Mouse (Mus musculus) hindbrain, embryonic 13.5 days (tissue): ENCODE measurements around the gene Tmem238. TPM values are rescaled to one million over a fixed set of nuclear protein-coding genes. Genes with fewer than 3 reads are reported as not detected.
A peak's percentile ranks its signal among the peaks of the same experiment; 100 is the strongest.

ENCODE experiments used
- ATAC-seq: fragments of 200-750 bp; cut with Nextera tagmentation; 2 replicates; pipeline ENCODE4 v1.8.0; 2017; ENCODE audit warnings: moderate TSS enrichment; ENCODE audit not compliant: low FRiP score
- H3K27ac ChIP-seq: fragments of 300-500 bp; sonication (generic); 2 replicates; pipeline ENCODE4 v1.5.1; 2015; ENCODE audit warnings: inconsistent platforms, mild to moderate bottlenecking, moderate library complexity
- H3K27me3 ChIP-seq: fragments of 300-500 bp; sonication (generic); 2 replicates; pipeline ENCODE4 v1.6.1; 2015; ENCODE audit warnings: mild to moderate bottlenecking, inconsistent platforms
- H3K36me3 ChIP-seq: fragments of 300-500 bp; sonication (generic); 2 replicates; pipeline ENCODE4 v1.6.1; 2015; ENCODE audit warnings: mild to moderate bottlenecking, inconsistent platforms
- H3K4me1 ChIP-seq: fragments of 300-500 bp; sonication (generic); replicated peaks from 2 replicates; pipeline ENCODE4 v1.6.1; 2015; ENCODE audit warnings: inconsistent platforms
- H3K4me2 ChIP-seq: fragments of 300-500 bp; sonication (generic); 2 replicates; pipeline ENCODE4 v1.6.1; 2015; ENCODE audit warnings: inconsistent platforms, mild to moderate bottlenecking, moderate library complexity
- H3K4me3 ChIP-seq: fragments of 300-500 bp; sonication (generic); 2 replicates; pipeline ENCODE4 v1.5.1; 2015; ENCODE audit warnings: mild to moderate bottlenecking, inconsistent platforms
- H3K9ac ChIP-seq: fragments of 300-500 bp; sonication (generic); 2 replicates; pipeline ENCODE4 v1.6.1; 2015; ENCODE audit warnings: mild to moderate bottlenecking, inconsistent platforms
- H3K9me3 ChIP-seq: fragments of 300-500 bp; sonication (generic); 2 replicates; pipeline ENCODE4 v1.6.1; 2016; ENCODE audit warnings: inconsistent platforms
- WGBS: fragments of 180-500 bp; shearing (Covaris S2); methylation state at CpG from one replicate; pipeline ENCODE4 v1.1.7; 2015; 5-methylcytosine and 5-hydroxymethylcytosine counted together
- polyA plus RNA-seq: library from polyadenylated mRNA; unstranded; fragments of >200 nt; fragmentation: Nextera tagmentation; extraction: Ambion mirVana; gene quantifications from 2 replicates; pipeline ENCODE4 v1.2.1, GENCODE M21; 2015

Tmem238 gene
- polyA plus RNA-seq, 1 experiment from 2014 or later = 2.5 TPM

DNA sequence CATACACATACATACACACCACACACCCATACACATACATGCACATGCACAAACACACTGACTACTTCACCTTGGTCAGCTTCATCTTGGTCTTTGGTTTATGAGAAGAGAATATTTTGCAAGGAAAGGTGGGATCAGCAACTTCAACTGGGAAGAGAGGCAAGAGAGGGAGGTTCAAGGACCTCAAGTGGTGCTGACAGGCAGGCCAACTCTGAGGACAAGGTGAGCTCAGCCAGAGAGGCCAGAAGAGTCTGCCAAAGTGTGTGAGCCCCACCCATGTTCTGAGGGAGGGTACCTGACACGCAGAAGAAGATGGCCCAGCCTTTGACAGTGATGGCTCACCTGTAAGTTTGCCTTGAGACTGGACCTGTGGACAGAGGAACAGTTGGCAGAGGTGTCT, 29.8 kb downstream of the Tmem238 start:
- 50% methylated on average over 1 of the region's 1 CpGs for WGBS

DNA sequence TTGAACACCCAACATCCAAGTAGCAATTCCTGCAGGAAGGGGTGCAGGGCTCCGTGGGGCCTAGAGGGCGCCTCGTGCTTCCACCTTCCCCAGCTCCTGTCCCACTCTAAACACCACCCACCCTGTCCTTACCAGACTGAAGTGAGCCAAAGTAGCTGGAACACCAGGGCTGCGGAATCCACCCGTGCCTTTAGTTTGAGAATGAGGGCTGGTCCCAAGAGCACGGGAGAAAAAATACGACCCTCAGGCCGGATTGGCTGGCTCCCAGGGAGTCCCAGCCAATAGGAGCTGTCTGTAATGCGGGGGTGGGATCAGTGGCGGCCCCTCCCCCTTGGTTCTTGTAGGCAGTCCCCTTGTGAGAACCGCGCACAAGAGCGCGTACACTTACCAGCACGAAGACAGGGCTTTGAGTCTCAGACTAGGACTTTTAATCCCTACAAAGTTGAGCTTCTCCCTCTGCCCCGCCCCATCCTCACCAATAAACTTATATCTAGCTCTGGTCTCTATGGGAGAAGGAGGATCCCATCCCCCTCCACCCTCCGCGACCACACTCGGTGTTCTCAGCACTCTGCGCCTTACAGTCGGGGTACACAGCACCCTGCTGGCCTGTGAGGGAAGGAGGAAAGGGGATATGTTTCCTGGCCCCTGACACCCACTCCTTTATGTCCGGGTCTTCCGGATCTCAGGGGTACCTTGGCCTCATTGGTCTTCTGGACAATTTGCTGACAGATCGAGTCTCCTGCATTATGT, 36.5 kb downstream of the Tmem238 start, which contains the start of gene Cox6b2:
TSS of gene Cox6b2 (minus strand) at position 274 of the 750 bp plus-strand sequence.
- Histone ChIP-seq H3K27me3 (0 out of 2 replicates have a peak, but pooled peaks cover 17% of the 10 kb centered on the region), H3K9ac (peak within 1 kb of the TSS; percentile 43; the same call in 1 of the 2 replicates), H3K4me3 (peak within 1 kb of the TSS; percentile 33), H3K4me1 (peaks cover 22% of the 10 kb centered on the region), H3K9me3 (no peaks in the 10 kb centered on the region), H3K36me3 (0 out of 2 replicates have a peak, but pooled peaks cover 4% of the 10 kb centered on the region), H3K4me2 (peak within 1 kb of the TSS; percentile 51), H3K27ac (no peak within 1 kb of the TSS)
- peak; percentile 93 for ATAC-seq
- WGBS = 4% methylated on average over 24 of the region's 24 CpGs

More for the DNA sequence above, 29.8 kb downstream of the Tmem238 start:
- Histone ChIP-seq H3K4me1 (no peaks in the 10 kb centered on the region), H3K4me3 (no peak overlapping the region), H3K4me2 (no peak overlapping the region), H3K27me3 (no peaks in the 10 kb centered on the region), H3K36me3 (no peaks in the 10 kb centered on the region), H3K27ac (no peak overlapping the region), H3K9me3 (no peaks in the 10 kb centered on the region), H3K9ac (no peak overlapping the region)
- no peak for ATAC-seq

DNA sequence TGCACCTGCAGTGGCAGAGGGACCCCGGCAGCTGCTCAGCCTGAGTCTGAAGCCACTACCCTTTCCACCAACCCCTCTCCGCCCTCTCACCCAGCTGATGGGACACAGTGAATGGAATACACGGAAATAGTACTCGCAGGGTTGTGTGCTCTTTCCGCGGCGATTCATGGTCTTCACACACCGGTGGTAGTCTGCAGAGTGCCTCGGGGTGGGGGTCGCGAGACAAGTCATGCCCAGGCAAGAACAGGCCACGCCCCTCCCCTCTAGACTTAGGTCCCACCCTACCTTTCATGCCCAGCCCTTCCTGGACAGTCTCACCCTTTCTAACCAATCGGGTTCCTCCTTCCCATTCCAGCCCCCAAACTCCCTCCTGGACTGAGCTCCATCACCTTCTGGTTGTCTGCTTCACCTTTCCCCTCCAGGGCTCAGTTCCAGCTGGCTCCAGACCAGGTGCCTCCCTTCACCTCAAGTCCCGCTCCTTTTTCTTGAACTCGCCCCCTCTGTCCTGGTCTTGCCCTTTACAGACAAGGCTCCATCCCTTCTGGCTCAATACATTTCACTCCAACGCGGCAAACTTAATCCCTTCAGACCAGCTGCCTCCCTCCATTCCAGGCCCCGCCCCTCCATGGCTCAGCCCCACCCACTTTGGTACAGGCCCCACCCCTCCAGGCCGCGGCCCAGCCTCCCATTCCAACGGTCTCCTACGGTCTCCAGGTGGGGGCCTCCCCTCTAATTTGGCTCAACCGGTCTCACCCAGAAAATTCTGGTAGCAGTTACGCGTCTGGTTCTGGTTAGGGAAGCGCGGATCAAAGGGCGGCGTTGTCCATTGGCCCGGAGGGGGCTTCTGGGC, 37.3 kb downstream of the Tmem238 start:
- peak overlapping the region; percentile 33 for H3K4me3 ChIP-seq
- peaks cover 8% of the 10 kb centered on the region for H3K36me3 ChIP-seq
- no peak overlapping the region for H3K27ac ChIP-seq
- WGBS = 3% methylated on average over 30 of the region's 30 CpGs
- peaks cover 22% of the 10 kb centered on the region for H3K4me1 ChIP-seq
- H3K9me3 ChIP-seq = no peaks in the 10 kb centered on the region
- H3K4me2 ChIP-seq = peak overlapping the region; percentile 51
- H3K27me3 ChIP-seq = 0 out of 2 replicates have a peak, but pooled peaks cover 17% of the 10 kb centered on the region
- H3K9ac ChIP-seq = peak overlapping the region; percentile 43; the same call in 1 of the 2 replicates
- ATAC-seq = peak; percentile 78

DNA sequence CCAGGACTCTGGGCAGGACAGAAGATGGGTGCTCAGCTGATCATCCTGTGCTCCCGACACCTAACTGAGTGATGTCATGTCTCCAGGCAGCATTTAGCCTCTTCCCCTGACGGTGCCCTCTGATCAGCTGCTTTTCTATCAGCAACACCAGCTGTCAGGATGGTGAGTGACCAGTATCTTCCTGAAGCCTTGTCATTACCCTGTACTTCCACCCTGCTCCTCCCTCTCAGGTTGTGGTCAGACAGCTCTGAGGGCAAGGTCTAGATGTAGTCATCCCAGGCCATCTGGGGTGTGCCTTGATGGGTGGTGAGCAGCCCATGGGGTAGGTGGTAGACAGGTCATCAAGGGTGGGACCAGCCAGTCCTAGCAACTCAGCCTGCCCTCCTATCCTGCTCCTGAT, 40.3 kb downstream of the Tmem238 start:
- 91% methylated on average over 2 of the region's 2 CpGs for WGBS
- ATAC-seq = no peak

DNA sequence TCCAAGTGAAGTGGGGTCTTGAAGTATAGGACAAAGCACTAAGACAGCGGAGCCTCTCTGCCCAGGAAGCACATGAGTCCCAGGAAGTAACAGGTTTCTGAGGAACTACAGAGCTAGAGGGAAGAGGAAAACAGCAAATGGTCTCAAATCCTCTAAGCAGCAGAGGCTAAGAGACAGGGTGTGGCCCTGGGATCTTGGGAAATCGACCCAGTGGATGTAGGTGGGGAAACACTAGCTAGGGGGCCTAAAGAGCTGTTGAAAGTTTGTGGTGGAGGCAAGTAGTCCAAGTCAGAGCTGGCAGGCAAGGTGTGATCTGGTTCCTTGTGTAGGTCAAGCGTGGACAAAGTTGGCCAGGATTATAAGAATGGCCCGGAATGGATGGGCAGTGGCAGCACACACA, 41.1 kb downstream of the Tmem238 start:
- Histone ChIP-seq H3K4me1 (peaks cover 45% of the 10 kb centered on the region), H3K27ac (no peak overlapping the region), H3K27me3 (0 out of 2 replicates have a peak, but pooled peaks cover 12% of the 10 kb centered on the region), H3K9ac (no peak overlapping the region), H3K9me3 (no peaks in the 10 kb centered on the region), H3K36me3 (peaks cover 43% of the 10 kb centered on the region), H3K4me3 (no peak overlapping the region), H3K4me2 (no peak overlapping the region)
- ATAC-seq = no peak
- 82% methylated on average over 4 of the region's 4 CpGs for WGBS

More for the DNA sequence above, 40.3 kb downstream of the Tmem238 start:
- H3K9me3 ChIP-seq = no peaks in the 10 kb centered on the region
- no peak overlapping the region for H3K4me3 ChIP-seq
- H3K4me2 ChIP-seq = no peak overlapping the region
- H3K36me3 ChIP-seq = peaks cover 36% of the 10 kb centered on the region
- H3K9ac ChIP-seq = no peak overlapping the region
- H3K27me3 ChIP-seq = 0 out of 2 replicates have a peak, but pooled peaks cover 17% of the 10 kb centered on the region
- H3K27ac ChIP-seq = no peak overlapping the region
- H3K4me1 ChIP-seq = peaks cover 41% of the 10 kb centered on the region

DNA sequence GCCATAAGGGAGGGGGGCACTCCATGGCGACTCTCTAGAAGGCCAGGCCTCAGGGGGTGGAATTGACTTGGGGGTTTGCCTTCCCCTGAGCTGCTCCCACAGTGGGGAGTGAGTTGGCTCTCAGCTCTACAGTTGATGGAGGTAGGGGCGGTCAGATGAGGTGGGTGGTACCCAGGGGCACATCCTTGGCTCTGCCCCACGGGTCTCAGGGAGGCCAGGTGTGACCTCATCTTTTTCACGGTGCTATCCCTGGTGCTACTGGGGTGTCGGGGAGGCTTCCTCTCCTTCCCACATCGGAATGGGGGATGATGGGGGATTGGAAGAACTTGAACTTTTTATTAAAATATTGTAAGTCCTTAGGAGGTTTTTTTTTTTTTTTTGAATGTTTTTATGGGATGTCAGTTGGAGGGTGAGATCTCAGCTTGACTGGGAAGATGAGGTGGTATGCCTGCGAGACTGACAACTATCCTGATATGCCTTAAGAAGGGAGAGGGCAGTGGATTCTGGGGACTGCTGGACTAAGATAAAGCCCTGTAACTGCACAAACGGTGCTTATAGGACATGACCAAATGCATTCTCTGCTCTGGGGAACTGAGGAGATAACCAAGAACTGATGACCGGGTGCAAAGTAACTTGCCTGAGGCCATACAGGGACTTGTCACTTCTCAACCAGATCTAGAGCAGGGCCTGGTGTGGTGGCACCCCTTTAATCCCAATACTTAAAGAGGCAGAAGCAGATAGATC, 42.1 kb downstream of the Tmem238 start:
- Histone ChIP-seq H3K4me1 (peaks cover 45% of the 10 kb centered on the region), H3K36me3 (peaks cover 53% of the 10 kb centered on the region), H3K4me2 (no peak overlapping the region), H3K27me3 (0 out of 2 replicates have a peak, but pooled peaks cover 9% of the 10 kb centered on the region), H3K27ac (no peak overlapping the region), H3K9me3 (no peaks in the 10 kb centered on the region), H3K4me3 (no peak overlapping the region), H3K9ac (0 out of 2 replicates have a peak overlapping the region, but pooled peaks have one; percentile 15)
- 79% methylated on average over 9 of the region's 9 CpGs for WGBS
- no peak for ATAC-seq

DNA sequence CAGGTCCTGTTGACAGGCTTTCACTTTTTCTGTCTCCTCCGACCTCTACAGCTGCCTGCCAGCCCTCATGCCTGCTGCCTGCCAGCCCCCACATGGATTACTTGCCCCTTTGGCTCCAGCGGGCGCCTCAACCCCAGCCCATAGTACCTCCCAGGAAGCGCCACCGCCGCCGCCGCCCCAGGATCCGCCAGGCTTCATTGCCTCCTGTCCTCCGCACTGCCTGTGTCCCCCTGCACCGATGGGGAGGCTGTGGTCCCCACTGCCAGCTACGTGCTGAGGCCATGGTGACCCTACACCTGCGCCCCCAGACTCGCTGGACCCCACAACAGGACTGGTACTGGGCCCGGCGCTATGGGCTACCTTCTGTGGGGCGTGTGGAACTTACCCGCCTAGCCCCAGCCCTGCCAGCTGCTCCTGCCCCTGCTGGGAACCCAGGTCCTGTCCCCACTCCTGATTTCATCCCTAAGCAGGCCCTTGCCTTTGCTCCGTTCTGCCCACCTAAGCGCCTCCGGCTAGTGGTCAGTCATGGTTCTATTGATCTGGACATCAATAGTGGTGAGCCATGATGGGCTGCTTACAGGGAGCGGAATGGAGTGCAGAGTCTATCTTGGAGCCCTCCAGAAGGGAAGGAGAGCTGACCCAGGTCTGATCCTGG, 43.0 kb downstream of the Tmem238 start:
- H3K36me3 ChIP-seq = peaks cover 53% of the 10 kb centered on the region
- no peak for ATAC-seq
- H3K4me2 ChIP-seq = no peak overlapping the region
- H3K27ac ChIP-seq = no peak overlapping the region
- H3K4me1 ChIP-seq = peaks cover 45% of the 10 kb centered on the region
- H3K9ac ChIP-seq = peak overlapping the region; percentile 15; the same call in 1 of the 2 replicates
- 82% methylated on average over 22 of the region's 22 CpGs for WGBS
- no peak overlapping the region for H3K4me3 ChIP-seq
- 0 out of 2 replicates have a peak, but pooled peaks cover 4% of the 10 kb centered on the region for H3K27me3 ChIP-seq
- H3K9me3 ChIP-seq = no peaks in the 10 kb centered on the region

DNA sequence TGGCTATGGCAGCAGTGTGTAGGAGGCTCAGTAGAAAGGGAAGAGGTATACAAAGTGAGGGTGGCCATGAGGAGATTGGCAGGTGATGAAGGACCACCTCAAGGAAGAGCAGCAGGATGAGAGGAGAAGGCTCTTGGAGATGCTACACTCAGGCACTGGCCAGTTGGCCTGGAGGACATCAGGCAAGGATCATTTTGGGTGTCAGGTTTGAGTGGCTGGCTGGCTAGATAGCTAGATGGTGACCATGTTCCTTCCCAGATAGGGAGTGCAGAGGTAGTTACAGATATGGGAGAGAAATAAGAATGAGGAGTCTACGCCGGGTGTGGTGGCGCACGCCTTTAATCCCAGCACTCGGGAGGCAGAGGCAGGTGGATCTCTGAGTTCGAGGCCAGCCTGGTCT, 44.6 kb downstream of the Tmem238 start:
- Histone ChIP-seq H3K9ac (no peak overlapping the region), H3K27me3 (no peaks in the 10 kb centered on the region), H3K9me3 (no peaks in the 10 kb centered on the region), H3K4me3 (no peak overlapping the region), H3K27ac (no peak overlapping the region), H3K4me1 (peaks cover 54% of the 10 kb centered on the region), H3K4me2 (no peak overlapping the region), H3K36me3 (peaks cover 53% of the 10 kb centered on the region)
- no peak for ATAC-seq
- WGBS = 97% methylated on average over 6 of the region's 6 CpGs

DNA sequence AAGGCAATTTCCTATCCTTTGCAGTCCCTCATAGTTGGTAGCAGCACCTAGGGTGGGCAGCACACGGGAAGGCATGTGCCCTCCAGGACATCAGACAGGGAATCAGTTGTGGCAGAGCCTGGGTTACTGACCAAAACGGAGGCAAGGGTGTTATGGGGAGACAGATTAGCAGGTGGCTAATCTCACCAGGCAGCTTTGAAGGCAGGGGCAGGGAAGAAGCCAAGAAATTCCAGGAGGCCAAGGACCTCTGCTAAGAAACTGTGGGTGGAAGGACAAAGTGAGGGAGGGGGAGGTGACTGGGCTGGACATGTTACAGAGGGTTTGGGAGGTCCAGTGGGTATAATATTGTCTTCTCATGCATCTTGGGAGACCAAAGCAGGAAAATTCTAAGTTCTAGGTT, 46.1 kb downstream of the Tmem238 start:
- H3K9ac ChIP-seq = no peak overlapping the region
- H3K4me3 ChIP-seq = no peak overlapping the region
- no peaks in the 10 kb centered on the region for H3K27me3 ChIP-seq
- peaks cover 62% of the 10 kb centered on the region for H3K4me1 ChIP-seq
- WGBS = 64% methylated on average over 2 of the region's 2 CpGs
- H3K27ac ChIP-seq = no peak overlapping the region
- ATAC-seq = no peak
- peaks cover 49% of the 10 kb centered on the region for H3K36me3 ChIP-seq
- 0 out of 2 replicates have a peak overlapping the region, but pooled peaks have one; percentile 87 for H3K4me2 ChIP-seq
- H3K9me3 ChIP-seq = no peaks in the 10 kb centered on the region

DNA sequence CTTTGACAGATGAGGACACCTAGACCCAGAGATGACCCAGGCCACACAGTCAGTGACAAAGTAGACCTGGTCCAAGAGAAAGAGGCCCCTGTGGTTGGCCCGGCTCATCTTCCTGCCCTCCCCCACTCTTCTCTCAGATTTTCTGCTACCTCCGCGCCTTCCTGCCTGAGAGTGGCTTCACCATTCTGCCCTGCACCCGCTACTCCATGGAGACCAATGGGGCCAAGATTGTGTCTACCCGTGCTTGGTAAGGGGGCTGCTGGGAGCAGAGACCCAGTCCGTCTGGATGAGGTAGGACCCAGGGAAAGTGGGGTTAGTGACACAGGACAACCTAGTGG, 47.0 kb downstream of the Tmem238 start:
- peak overlapping the region; percentile 87 for H3K4me2 ChIP-seq
- H3K9me3 ChIP-seq = no peaks in the 10 kb centered on the region
- 86% methylated on average over 6 of the region's 6 CpGs for WGBS
- H3K36me3 ChIP-seq = peaks cover 46% of the 10 kb centered on the region
- ATAC-seq = no peak
- no peak overlapping the region for H3K4me3 ChIP-seq
- H3K27ac ChIP-seq = no peak overlapping the region
- peaks cover 63% of the 10 kb centered on the region for H3K4me1 ChIP-seq
- peak overlapping the region; percentile 93 for H3K9ac ChIP-seq
- no peaks in the 10 kb centered on the region for H3K27me3 ChIP-seq

DNA sequence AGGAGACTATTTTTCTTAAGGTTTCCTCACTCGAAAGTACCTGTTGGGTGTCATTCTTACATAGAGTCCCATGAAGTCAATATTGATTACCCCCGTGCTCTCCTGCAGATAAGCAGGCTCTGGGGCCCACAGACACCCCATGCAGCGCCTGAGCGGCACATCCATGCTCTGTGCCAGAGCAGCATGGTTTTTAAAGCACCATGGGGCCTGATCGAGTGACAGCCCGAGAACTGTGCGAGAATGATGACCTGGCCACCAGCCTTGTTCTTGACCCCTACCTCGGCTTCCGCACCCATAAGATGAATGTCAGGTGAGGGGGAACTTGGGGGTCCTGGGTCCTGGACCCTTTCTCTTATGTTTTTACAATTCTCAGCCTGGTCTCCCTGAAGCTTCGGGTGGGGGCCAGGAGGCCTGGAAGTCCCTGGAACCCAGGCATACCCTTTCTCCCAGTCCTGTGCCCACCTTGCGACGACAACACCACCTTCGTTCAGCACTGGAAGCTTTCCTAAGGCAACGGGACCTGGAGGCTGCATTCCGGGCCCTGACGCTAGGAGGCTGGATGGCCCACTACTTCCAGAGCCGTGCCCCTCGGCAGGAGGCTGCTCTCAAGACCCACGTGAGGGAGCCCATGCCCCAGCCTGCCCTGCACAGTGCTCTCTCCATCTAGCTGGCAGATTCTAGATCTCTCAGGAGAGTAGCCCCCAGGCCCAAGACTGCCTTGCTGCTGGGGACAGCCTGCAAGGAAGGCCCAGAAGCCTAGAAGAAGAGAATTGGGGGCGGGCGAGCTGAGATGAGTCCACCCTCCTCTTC, 47.6 kb downstream of the Tmem238 start:
- H3K4me2 ChIP-seq = peak overlapping the region; percentile 87
- no peaks in the 10 kb centered on the region for H3K9me3 ChIP-seq
- peak overlapping the region; percentile 93 for H3K9ac ChIP-seq
- H3K27me3 ChIP-seq = no peaks in the 10 kb centered on the region
- H3K4me3 ChIP-seq = peak overlapping the region; percentile 78
- H3K27ac ChIP-seq = peak overlapping the region; percentile 95
- ATAC-seq = no peak
- H3K36me3 ChIP-seq = peaks cover 42% of the 10 kb centered on the region
- WGBS = 80% methylated on average over 21 of the region's 21 CpGs
- peaks cover 61% of the 10 kb centered on the region for H3K4me1 ChIP-seq
